Mouse (Mus musculus) kidney, adult 2 months (tissue): ENCODE measurements around the gene Gpr158. TPM values are rescaled to one million over a fixed set of nuclear protein-coding genes. Genes with fewer than 3 reads are reported as not detected.

Experiments
- DNase-seq: peaks from one replicate; pipeline ENCODE4 v3.0.0; 2021
- H3K27ac ChIP-seq: fragments of 200-500 bp; 2 replicates; pipeline ENCODE4 v1.5.1; 2012; ENCODE audit warnings: low read depth, low read length, control low read depth, inconsistent platforms; ENCODE audit not compliant: insufficient read depth
- H3K27me3 ChIP-seq: fragments of 200-500 bp; replicated peaks from 2 replicates; pipeline ENCODE4 v1.6.1; 2012; ENCODE audit warnings: mild to moderate bottlenecking, moderate library complexity, low read length, inconsistent platforms; ENCODE audit not compliant: control insufficient read depth, insufficient read depth
- H3K36me3 ChIP-seq: fragments of 200-500 bp; 2 replicates; pipeline ENCODE4 v1.6.1; 2012; ENCODE audit warnings: mild to moderate bottlenecking, moderate library complexity, low read length, inconsistent platforms; ENCODE audit not compliant: control insufficient read depth, insufficient read depth
- H3K4me1 ChIP-seq: fragments of 200-500 bp; 2 replicates; pipeline ENCODE4 v1.6.1; 2011; ENCODE audit warnings: low read length; ENCODE audit not compliant: control insufficient read depth, insufficient read depth
- H3K4me3 ChIP-seq: fragments of 200-500 bp; 2 replicates; pipeline ENCODE4 v1.5.1; 2011; ENCODE audit warnings: mild to moderate bottlenecking, low read depth, low read length, control low read depth; ENCODE audit not compliant: insufficient read depth
- CTCF ChIP-seq: fragments of 200-500 bp; conservative IDR thresholded peaks from 2 replicates; pipeline ENCODE4 v1.5.1; 2011; ENCODE audit warnings: low read depth, mild to moderate bottlenecking, control low read depth, low read length, moderate library complexity, mixed read lengths; ENCODE audit not compliant: insufficient read depth, insufficient read length
- POLR2A ChIP-seq: fragments of 200-500 bp; IDR thresholded peaks from one replicate; pipeline ENCODE4 v1.6.1; 2011; ENCODE audit warnings: low read depth, low read length, control low read depth
- WGBS: fragments of 180-500 bp; shearing (Covaris S2); methylation state at CpG from one replicate; pipeline ENCODE4 v1.1.7; 2018; 5-methylcytosine and 5-hydroxymethylcytosine counted together
- polyA plus RNA-seq: library from polyadenylated mRNA; depleted of rRNA; stranded (reverse); fragments of >200 nt; gene quantifications from 2 replicates; pipeline ENCODE4 v1.2.3, GENCODE M21; 2012; rRNA removed

Gpr158 gene
- polyA plus RNA-seq, result 0.09 TPM in 1 of 2 replicates, not detected in the other

DNA sequence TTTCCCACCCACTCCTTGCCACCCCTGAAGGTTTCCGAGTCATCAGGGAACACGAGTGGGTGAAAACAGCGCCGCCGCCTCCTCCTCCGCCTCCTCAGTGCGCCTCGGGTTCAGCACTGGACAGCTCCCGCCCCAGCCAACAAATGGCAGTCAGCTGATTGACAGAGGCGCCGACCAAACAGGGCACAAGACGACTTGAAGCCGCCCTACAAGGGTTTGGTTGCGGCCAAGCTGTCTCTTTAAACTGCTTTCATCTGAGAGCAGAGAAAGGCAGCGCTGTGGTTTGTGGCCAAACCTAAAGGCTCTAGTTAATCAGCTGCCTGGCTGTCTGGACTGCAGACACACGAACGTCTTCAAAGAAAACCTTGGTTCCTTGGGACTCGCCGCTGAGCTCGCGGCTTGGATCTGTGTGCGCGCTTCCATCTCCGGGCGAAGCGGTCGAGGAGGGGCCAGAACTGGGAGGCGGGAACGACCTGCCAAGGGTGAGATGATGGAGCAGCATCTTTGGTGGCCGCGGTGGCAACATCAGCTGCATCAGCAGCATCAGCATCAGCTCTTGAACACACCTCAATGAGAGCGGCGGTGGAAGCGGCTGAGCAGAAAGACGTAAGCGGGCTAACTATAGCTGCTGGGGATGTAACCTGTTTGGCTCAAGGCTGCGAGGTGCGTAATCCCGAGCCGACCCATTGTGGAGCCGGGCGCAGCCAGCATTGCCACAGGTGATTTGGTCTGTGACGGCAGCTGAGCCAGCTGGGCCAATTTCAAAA lies at the start of gene Gpr158:
Gpr158 (plus strand) TSS at position 198 of the 767 bp plus-strand sequence.
- no peaks in the 10 kb centered on the region for H3K27me3 ChIP-seq
- H3K36me3 ChIP-seq, result no peaks in the 10 kb centered on the region
- no peak for TF ChIP-seq CTCF
- TF ChIP-seq POLR2A, result no peak
- no peak within 1 kb of the TSS for H3K4me3 ChIP-seq
- DNase-seq, result peak; percentile 67
- WGBS, result 4% methylated on average over 43 of the region's 43 CpGs
- no peak within 1 kb of the TSS for H3K27ac ChIP-seq
- H3K4me1 ChIP-seq, result no peaks in the 10 kb centered on the region

DNA sequence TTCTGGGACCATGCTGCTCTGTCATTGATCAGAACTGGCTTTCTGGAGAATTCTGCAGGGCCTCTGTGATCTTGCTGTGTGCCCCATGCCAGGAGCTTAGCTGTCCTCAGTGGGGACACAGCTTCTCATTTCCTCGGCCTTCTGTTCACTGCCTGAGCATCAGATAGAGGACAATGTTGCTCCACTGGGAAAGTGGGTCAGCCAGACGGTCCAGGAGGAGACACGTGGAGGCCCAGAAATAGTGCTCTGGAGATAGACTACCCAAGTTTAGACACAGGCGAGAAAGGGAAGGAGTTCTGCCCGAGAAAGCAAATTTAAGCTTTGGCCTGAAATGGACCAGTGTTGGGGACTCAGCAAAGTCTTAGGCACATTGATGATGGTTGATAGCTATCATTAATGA lies 23.5 kb upstream of the Gpr158 start:
- Histone ChIP-seq H3K4me1 (no peaks in the 10 kb centered on the region), H3K4me3 (no peak overlapping the region), H3K27me3 (no peaks in the 10 kb centered on the region), H3K36me3 (no peaks in the 10 kb centered on the region), H3K27ac (no peak overlapping the region)
- WGBS, result 82% methylated on average over 5 of the region's 5 CpGs
- TF ChIP-seq CTCF (no peak), POLR2A (no peak)
- DNase-seq, result no peak

DNA sequence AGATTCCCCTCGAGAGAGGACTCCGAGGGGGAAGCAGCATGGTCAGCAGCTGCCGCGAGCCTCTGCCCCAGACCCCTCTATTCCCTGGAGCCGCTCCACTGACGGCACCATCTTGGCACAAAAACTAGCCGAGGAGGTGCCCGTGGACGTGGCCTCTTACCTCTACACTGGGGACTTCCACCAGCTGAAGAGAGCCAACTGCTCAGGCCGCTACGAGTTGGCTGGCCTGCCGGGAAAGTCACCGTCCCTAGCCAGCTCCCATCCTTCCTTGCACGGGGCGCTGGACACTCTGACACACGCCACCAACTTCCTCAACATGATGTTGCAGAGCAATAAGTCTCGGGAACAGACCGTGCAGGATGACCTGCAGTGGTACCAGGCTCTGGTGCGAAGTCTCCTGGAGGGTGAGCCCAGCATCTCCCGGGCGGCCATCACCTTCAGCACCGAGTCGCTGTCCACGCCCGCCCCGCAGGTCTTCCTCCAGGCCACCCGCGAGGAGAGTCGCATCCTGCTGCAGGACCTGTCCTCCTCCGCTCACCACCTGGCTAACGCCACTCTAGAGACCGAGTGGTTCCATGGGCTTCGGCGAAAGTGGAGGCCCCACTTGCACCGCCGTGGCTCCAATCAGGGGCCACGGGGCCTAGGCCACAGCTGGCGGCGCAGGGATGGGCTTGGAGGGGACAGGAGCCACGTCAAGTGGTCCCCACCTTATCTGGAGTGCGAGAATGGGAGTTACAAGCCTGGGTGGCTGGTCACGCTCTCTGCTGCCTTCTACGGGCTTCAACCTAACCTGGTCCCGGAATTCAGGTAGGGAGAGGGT lies 1.2 kb downstream of the Gpr158 start:
- no peak overlapping the region for H3K4me3 ChIP-seq
- no peaks in the 10 kb centered on the region for H3K27me3 ChIP-seq
- no peak for DNase-seq
- H3K4me1 ChIP-seq, result no peaks in the 10 kb centered on the region
- WGBS, result 13% methylated on average over 44 of the region's 44 CpGs
- no peaks in the 10 kb centered on the region for H3K36me3 ChIP-seq
- TF ChIP-seq CTCF, result no peak
- no peak for TF ChIP-seq POLR2A
- H3K27ac ChIP-seq, result no peak overlapping the region

DNA sequence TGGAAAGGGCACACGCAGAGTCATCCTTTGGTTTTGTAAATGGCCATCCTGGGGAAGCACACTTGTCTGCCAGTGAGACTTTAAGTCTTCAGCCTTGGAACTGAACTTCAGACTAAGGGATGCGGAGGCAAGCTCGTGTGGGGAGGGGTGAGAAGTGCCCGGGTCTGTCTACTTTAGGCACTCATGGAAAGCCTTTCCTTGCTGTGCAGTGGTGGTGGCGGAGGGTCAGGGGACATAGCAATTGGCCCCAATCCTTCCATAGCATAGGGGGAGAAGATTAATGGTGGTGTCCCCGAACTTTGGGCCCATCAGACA lies 1.8 kb downstream of the Gpr158 start:
- TF ChIP-seq POLR2A (no peak), CTCF (no peak)
- Histone ChIP-seq H3K4me3 (no peak overlapping the region), H3K27ac (no peak overlapping the region), H3K4me1 (no peaks in the 10 kb centered on the region), H3K27me3 (no peaks in the 10 kb centered on the region), H3K36me3 (no peaks in the 10 kb centered on the region)
- DNase-seq, result no peak
- 46% methylated on average over 6 of the region's 6 CpGs for WGBS

DNA sequence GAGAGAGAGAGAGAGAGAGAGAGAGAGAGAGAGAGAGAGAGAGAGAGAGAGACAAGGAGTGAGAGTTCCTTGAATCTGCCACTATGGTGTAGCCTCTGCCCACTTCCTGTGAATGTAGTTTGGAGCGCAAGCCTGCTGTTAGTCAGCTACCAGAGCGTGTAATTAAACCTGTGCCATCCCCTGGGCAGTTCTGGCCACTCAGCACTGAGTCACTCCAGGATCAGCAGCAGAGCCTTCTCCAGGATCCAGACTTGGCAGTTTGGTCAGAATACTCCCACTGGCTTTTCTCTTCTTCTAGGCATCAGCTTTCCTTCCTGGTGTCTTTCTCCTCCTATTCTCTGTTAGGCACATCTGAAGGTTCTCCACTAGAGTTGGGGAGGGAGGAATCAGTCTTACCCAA lies 2.2 kb downstream of the Gpr158 start:
- WGBS, result 29% methylated on average over 2 of the region's 2 CpGs
- H3K27ac ChIP-seq, result no peak overlapping the region
- DNase-seq, result no peak

DNA sequence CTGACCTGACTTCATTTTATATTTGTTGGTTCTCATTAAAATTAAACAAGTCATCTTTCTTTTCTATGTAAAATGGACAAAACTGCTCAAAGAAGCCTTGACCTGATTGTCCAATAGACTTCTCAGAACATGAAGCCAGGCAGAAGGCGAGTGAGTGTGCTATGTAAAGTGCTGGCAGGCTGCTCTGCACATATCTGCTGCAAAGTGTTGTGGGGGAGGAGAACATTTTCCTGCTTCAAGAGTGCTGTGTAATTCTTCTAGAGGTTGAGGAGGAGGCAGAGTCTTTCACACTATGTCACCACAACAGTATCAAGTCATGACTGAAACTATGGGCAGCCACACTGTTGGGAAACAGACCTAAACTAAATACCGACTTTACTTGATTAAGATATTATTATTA lies 12.2 kb downstream of the Gpr158 start:
- TF ChIP-seq CTCF (no peak), POLR2A (no peak)
- no peaks in the 10 kb centered on the region for H3K36me3 ChIP-seq
- DNase-seq, result no peak
- 66% methylated on average over 2 of the region's 2 CpGs for WGBS
- no peak overlapping the region for H3K27ac ChIP-seq
- no peak overlapping the region for H3K4me3 ChIP-seq
- no peaks in the 10 kb centered on the region for H3K4me1 ChIP-seq
- H3K27me3 ChIP-seq, result no peaks in the 10 kb centered on the region

More for the DNA sequence above, 2.2 kb downstream of the Gpr158 start:
- Histone ChIP-seq H3K4me1 (no peaks in the 10 kb centered on the region), H3K36me3 (no peaks in the 10 kb centered on the region), H3K27me3 (no peaks in the 10 kb centered on the region), H3K4me3 (no peak overlapping the region)
- TF ChIP-seq CTCF (no peak), POLR2A (no peak)

DNA sequence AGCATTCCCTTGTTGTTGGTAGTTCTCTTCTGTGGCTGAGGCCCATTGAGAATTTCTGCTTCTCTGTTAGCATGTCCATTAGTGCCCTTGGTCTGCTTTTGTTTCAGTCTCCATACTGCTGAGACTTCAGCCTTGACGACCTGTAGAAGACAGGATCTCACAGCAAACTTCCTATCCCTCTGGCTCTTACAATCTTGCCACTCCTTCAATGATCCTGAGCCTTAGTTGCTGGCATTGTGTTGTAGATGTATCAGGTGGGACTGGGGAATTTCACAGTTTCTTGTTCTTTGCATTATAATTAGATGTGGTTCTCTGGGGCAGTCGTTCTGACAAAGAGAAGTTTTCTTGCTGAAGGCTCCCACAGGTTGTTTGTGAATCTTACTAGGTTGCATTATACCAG lies 25.4 kb downstream of the Gpr158 start:
- Histone ChIP-seq H3K4me3 (no peak overlapping the region), H3K4me1 (no peaks in the 10 kb centered on the region; the same call in 1 of the 2 replicates), H3K36me3 (no peaks in the 10 kb centered on the region), H3K27me3 (no peaks in the 10 kb centered on the region), H3K27ac (no peak overlapping the region)
- TF ChIP-seq CTCF (no peak), POLR2A (no peak)
- DNase-seq, result no peak
- WGBS, result 11% methylated on average over 2 of the region's 2 CpGs
